Mouse (Mus musculus): ENCODE data around the gene Rpl39l.
"Not testable (repeated sequence)": the region's sequence is repeated elsewhere in the genome, so short reads cannot be mapped to it uniquely, and the experiment has no call there.

Rpl39l gene

GRCm38 (mm10) chr16:10170005-10170404, at the start of gene Rpl39l:
Gene Rpl39l (plus strand): TSS chr16:10170226.
- DNase-seq: no peak

GRCm38 (mm10) chr16:10127586-10127985, 42.4 kb upstream of the Rpl39l start:
- DNase-seq: no peak

- no peak for DNase-seq
Observed at GRCm38 (mm10) chr16:10129052-10129911, 40.7 kb upstream of the Rpl39l start.

DNA sequence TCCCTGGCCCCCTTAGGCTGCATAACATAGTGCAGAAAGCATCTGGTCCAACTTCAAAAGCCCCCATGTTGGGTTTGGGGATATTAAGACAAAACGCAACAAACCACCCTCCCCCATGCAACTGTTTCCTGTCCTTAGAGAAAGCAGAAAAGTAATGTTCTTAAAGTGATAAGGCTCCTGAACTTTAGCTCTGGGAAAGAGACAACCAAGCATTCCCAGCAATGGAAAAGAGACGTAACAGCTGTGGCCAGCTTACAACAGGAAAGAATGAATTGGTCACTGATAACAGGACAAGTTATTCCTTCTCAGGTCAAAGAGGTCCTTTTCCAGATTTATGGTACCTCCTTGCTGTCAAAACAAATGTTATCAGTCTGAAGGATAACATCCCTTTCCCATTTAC, 26.9 kb upstream of the Rpl39l start:
- DNase-seq: no peak

GRCm38 (mm10) chr16:10147401-10147800, 22.6 kb upstream of the Rpl39l start:
- DNase-seq: no peak

DNA sequence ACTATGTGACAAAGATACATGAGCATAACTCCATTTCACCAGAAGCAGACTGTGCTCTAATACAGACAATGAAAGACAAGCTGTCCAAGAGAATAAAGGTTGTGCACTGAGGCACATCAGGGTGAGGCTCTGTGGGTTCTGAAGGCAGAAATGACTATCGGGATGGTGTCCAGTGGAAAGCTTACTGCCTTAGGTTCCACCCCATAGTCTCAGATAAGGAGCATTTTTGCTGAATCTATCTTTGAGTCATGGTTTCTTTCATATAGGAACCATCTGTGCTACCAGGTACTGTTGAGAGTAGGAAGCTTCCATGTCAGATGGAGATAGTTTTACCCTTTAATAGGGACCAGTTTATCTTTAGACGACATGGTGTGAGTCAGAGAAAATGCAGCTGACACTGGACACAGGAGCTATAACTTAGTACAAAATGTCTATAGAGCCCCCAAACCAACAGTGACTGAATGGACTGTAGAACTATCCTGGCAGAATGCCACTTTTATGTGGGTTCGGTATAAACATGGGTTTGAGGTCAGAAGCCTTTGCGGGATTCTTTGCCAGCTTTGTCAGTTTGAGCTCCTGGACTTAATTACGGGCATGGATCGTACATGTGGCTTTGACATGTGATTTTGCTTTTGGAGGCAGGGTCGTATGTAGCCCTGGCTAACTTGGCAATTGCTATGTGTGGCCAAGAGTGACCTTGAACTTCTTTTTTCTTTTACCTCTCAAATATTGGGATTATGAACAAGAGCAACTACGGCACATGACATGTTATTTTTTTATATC, 712 bp upstream of the Rpl39l start:
- DNase-seq: no peak

GRCm38 (mm10) chr16:10171276-10171675, 1.2 kb downstream of the Rpl39l start:
- DNase-seq: no peak

GRCm38 (mm10) chr16:10172179-10172820, 2.3 kb downstream of the Rpl39l start:
- no peak for DNase-seq

GRCm38 (mm10) chr16:10187461-10187860, 17.4 kb downstream of the Rpl39l start:
- DNase-seq: not testable (repeated sequence)

DNA sequence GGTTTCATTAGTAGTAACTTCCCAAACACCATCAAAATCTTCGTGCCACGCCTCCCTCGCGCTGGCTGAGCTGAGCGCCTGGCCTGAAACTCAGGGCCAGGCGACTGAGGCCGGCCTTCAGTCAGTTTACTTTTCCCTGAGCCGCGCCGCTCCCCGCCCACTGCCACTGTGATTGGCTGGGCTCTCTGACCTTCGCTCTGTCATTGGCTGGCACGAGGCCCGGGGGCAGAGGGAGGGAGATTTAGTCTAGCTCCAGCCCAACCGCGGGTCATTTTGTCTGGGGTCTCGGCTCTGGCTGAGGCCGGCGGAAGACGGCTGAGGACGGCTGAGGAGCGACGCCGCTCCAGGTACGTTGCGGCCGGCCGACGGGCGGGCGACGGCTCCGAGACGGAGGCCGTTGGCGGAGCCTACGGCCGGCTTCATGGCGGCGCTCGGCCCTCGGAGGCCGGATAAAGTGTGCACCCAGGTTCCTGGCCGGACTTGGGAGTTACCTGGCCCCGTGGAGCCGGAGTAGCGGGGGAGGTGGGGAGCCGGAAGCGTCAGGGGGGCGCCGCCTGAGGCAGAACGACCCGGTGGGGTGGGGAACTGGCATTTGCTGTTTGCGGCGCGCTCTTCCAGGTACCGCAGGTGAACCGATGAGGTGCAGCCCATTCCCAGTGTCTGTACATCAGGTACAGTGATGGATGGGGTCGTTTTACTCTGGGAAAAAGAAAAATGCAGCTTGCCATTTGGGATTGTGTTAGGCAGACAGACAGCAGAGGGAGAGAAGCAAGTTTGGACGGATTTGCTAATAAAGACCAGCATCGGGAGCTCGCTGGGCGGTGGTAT, 22.9 kb downstream of the Rpl39l start, which contains the start of gene Atf7ip2:
Gene Atf7ip2, plus strand, starts transcription at position 34 of the 828 bp plus-strand sequence.
- peak; percentile 88 to 94 for DNase-seq

GRCm38 (mm10) chr16:10208777-10209176, 38.8 kb downstream of the Rpl39l start:
- no peak for DNase-seq

GRCm38 (mm10) chr16:10216366-10216765, 46.3 kb downstream of the Rpl39l start:
- not testable (repeated sequence) for DNase-seq

GRCm38 (mm10) chr16:10217020-10217419, 47.0 kb downstream of the Rpl39l start:
- not testable (repeated sequence) for DNase-seq

Measured in cerebellum, postnatal 25 days (tissue).